Mouse (Mus musculus) heart, postnatal 25 days (tissue): ENCODE data around the gene Ccdc12. TPM values are rescaled to one million over a fixed set of nuclear protein-coding genes. Genes with fewer than 3 reads are reported as not detected.
A peak's percentile ranks its signal among the peaks of the same experiment; 100 is the strongest.

ENCODE experiments used
- DNase-seq: peaks from one replicate; pipeline ENCODE4 v3.0.0; 2022; ENCODE audit warnings: low spot score
- intact Hi-C: fragments of 180-260 bp; cut with DNase I; formaldehyde crosslinking; loops from one replicate; pipeline ENCODE4 v1.15.1; 2025
- total RNA-seq, 2 experiments: library from RNA; stranded (reverse); gene quantifications; 2 replicates each; pipeline ENCODE4 v1.2.3; 2021

The Ccdc12 gene
- total RNA-seq, 2 experiments from 2014 or later: 61.6 to 66.8 TPM

- intact Hi-C loops: loop anchor here (10.0 kb wide), 1 partner anchor 231 kb away; the partner anchor contains the start of gene Als2cl
Observed at GRCm38 (mm10) chr9:110643787-110644186, 12.5 kb upstream of the Ccdc12 start.

GRCm38 (mm10) chr9:110644295-110644694 lies 12.0 kb upstream of the Ccdc12 start:
- no peak for DNase-seq
- intact Hi-C loops: loop anchor here (10.0 kb wide), 1 partner anchor 231 kb away; the partner anchor contains the start of gene Als2cl

More at GRCm38 (mm10) chr9:110643787-110644186, 12.5 kb upstream of the Ccdc12 start:
- no peak for DNase-seq

- DNase-seq: no peak
- intact Hi-C loops: loop anchor here (10.0 kb wide), 1 partner anchor 230 kb away; the partner anchor contains the start of gene Als2cl
Observed at GRCm38 (mm10) chr9:110645219-110645618, 11.1 kb upstream of the Ccdc12 start.

GRCm38 (mm10) chr9:110649775-110650174 lies 6.5 kb upstream of the Ccdc12 start:
- intact Hi-C loops: loop anchor here (10.0 kb wide), 1 partner anchor 225 kb away; the partner anchor contains the start of gene Als2cl
- DNase-seq: no peak

- intact Hi-C loops: no loop called here
Observed at GRCm38 (mm10) chr9:110651931-110652722, 4.2 kb upstream of the Ccdc12 start.

GRCm38 (mm10) chr9:110652963-110653654 lies 3.2 kb upstream of the Ccdc12 start:
- no peak for DNase-seq

More at GRCm38 (mm10) chr9:110651931-110652722, 4.2 kb upstream of the Ccdc12 start:
- DNase-seq: peak; percentile 51

GRCm38 (mm10) chr9:110653655-110654461 lies 2.4 kb upstream of the Ccdc12 start, which contains the start of gene Nbeal2:
Gene Nbeal2 (minus strand): TSS chr9:110654161.
- peak; percentile 96 for DNase-seq
- intact Hi-C loops: no loop called here

More at GRCm38 (mm10) chr9:110652963-110653654, 3.2 kb upstream of the Ccdc12 start:
- intact Hi-C loops: no loop called here

- no peak for DNase-seq
- intact Hi-C loops: no loop called here
Observed at GRCm38 (mm10) chr9:110654726-110655650, 1.3 kb upstream of the Ccdc12 start.

- DNase-seq: no peak
- intact Hi-C loops: loop anchor here (2.0 kb wide), 1 partner anchor 15 kb away; no protein-coding TSS in a partner anchor
Observed at GRCm38 (mm10) chr9:110655651-110656007, 674 bp upstream of the Ccdc12 start.

- DNase-seq: no peak
- intact Hi-C loops: loop anchor here (2.0 kb wide), 1 partner anchor 13 kb away; no protein-coding TSS in a partner anchor
Observed at GRCm38 (mm10) chr9:110657474-110658078, 1.3 kb downstream of the Ccdc12 start.

- DNase-seq: no peak
- intact Hi-C loops: no loop called here
Observed at GRCm38 (mm10) chr9:110659521-110659920, 3.2 kb downstream of the Ccdc12 start.

- no peak for DNase-seq
- intact Hi-C loops: no loop called here
Observed at GRCm38 (mm10) chr9:110660208-110660607, 3.9 kb downstream of the Ccdc12 start.

GRCm38 (mm10) chr9:110660856-110661612 lies 4.7 kb downstream of the Ccdc12 start:
- intact Hi-C loops: no loop called here
- no peak for DNase-seq

- no peak for DNase-seq
Observed at GRCm38 (mm10) chr9:110662844-110663243, 6.5 kb downstream of the Ccdc12 start.

GRCm38 (mm10) chr9:110665912-110666311 lies 9.6 kb downstream of the Ccdc12 start:
- DNase-seq: no peak
- intact Hi-C loops: no loop called here

More at GRCm38 (mm10) chr9:110662844-110663243, 6.5 kb downstream of the Ccdc12 start:
- intact Hi-C loops: no loop called here

GRCm38 (mm10) chr9:110666374-110666773 lies 10.1 kb downstream of the Ccdc12 start:
- intact Hi-C loops: no loop called here

GRCm38 (mm10) chr9:110667219-110667836 lies 11.0 kb downstream of the Ccdc12 start:
- DNase-seq: no peak
- intact Hi-C loops: no loop called here

More at GRCm38 (mm10) chr9:110666374-110666773, 10.1 kb downstream of the Ccdc12 start:
- no peak for DNase-seq
